Mouse (Mus musculus): ENCODE measurements at regions not wholly inside any gene's neighbourhood (a gene's known extent, or its start where the extent isn't known, plus 50 kb on each side); places are given as distances from the start of the nearest gene placed in this dataset.
A peak's percentile ranks its signal among the peaks of the same experiment; 100 is the strongest.

DNA sequence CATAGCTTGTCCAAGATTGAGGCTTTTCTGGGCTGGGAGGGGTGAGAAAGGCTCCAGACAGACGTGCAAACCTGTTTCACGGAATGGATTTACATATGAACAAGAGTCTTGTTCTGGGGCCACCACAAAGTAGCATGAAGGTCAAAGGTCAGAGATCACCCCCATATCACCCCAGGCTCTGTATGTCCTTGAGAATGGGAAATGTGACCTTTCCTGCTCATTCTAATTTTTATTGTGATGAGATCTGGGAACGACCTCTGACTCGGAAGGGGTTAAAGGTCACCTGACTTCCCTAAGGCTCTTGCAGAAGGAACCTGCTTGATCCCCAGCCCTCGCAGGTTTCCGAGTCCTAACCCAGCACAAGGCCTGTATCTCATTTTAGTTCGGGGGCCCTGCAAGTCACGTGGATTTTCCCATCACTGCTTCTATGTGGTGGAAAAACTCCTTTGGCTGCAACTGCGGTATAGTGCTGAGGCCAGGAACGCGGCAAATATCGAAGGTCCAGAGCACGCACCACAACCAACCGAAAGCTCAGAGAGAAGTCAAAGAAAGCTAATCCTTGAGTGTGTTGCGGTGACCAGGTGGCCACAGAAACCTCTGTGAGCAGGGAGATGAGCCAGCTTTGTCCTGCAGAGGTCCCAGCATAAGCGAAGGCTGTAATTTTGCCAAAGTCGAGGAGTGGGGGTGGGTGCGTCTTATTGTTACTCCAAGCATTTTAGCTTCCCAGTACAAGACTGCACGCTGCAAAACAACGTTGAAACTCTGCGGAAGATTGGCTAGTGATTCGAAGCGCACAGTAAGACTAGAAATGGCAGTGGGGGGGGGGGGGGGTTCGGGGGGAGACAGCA is 166.1 kb upstream of the Gm3448 start:
- WGBS, result 33% methylated on average over 24 of the region's 24 CpGs
- Histone ChIP-seq H3K27me3 (no peaks in the 10 kb centered on the region), H3K4me1 (peaks cover 20% of the 10 kb centered on the region), H3K36me3 (no peaks in the 10 kb centered on the region), H3K4me2 (replicated peaks) (peak overlapping the region; percentile 65), H3K9ac (0 out of 2 replicates have a peak overlapping the region, but pooled peaks have one; percentile 55), H3K27ac (peak overlapping the region; percentile 28; the same call in 1 of the 2 replicates), H3K9me3 (no peaks in the 10 kb centered on the region), H3K4me3 (peak overlapping the region; percentile 35)
- peak; percentile 64 for ATAC-seq (ENCODE audit: low FRiP score, low read depth)

DNA sequence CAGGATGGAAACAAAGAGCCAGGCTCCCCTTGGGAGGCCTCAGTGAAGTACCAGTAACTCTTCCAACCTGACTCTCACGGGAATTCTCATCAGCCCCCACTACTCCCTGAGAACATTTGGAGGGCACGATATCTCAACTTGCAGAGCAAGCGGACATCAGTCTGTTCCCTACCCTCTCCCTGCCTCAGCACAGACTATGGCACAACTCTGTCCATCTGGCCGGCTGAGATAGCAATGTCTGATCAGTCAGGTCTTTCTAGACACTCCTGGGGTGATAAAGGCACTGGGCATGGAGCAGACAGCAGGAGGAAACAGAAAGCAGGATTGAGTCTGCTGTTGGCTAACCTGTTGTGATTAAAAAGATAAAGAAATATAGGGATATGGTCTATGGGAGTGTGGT is 164.5 kb upstream of the Gm3448 start:
- no peak for ATAC-seq (ENCODE audit: low FRiP score, low read depth)
- 83% methylated on average over 4 of the region's 4 CpGs for WGBS
- H3K9ac ChIP-seq, result no peak overlapping the region

DNA sequence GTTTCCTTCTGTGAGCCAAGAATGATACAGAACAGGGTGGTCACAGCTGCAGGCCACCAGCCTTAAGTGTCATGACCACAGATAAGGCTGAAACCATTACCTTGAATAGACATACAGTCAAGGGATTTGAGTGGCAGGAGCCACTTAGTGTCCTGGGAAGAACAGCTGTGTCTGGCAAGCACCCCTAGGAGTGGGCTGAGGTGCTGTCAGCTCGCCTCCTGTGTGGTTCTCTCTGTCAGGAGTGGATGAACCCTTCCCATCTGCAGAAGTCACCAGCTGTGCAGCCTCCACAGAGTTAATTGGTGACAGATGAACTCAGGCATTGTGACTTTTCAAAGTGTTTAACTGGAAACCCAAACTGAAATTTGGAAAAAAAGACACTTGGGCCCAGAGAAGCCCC is 163.2 kb upstream of the Gm3448 start:
- no peak overlapping the region for H3K4me3 ChIP-seq
- H3K36me3 ChIP-seq, result no peaks in the 10 kb centered on the region
- peaks cover 25% of the 10 kb centered on the region for H3K4me1 ChIP-seq
- 32% methylated on average over 1 of the region's 1 CpGs for WGBS
- no peak for ATAC-seq (ENCODE audit: low FRiP score, low read depth)
- H3K27ac ChIP-seq, result no peak overlapping the region
- no peaks in the 10 kb centered on the region for H3K9me3 ChIP-seq
- H3K4me2 ChIP-seq (replicated peaks), result no peak overlapping the region
- H3K27me3 ChIP-seq, result no peaks in the 10 kb centered on the region
- no peak overlapping the region for H3K9ac ChIP-seq

More for the DNA sequence above, 164.5 kb upstream of the Gm3448 start:
- Histone ChIP-seq H3K27ac (no peak overlapping the region), H3K4me1 (peaks cover 25% of the 10 kb centered on the region), H3K27me3 (no peaks in the 10 kb centered on the region), H3K4me3 (no peak overlapping the region), H3K36me3 (no peaks in the 10 kb centered on the region), H3K4me2 (replicated peaks) (no peak overlapping the region), H3K9me3 (no peaks in the 10 kb centered on the region)

DNA sequence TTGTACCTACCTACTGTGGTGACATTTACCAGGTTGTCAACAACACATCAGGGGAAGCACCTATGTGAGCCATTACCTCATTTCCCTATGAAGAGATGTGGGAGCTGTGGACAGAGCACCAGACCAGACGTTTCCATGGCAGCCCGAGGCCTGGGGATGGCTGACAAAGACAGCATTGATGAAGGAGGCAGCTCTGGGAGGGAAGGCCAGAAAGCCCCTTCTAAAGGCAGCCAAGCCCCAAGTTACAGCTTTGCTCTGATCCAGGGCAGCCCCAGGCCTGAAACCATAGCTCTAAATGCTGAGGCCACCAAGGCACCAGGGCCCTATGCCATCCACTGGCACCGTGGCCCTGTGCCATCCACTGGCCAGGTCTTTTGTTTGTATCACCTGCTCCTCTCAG is 157.9 kb upstream of the Gm3448 start:
- WGBS, result 59% methylated on average over 3 of the region's 3 CpGs
- H3K36me3 ChIP-seq, result no peaks in the 10 kb centered on the region
- H3K27me3 ChIP-seq, result no peaks in the 10 kb centered on the region
- no peak overlapping the region for H3K4me3 ChIP-seq
- no peak overlapping the region for H3K4me2 ChIP-seq (replicated peaks)
- no peak overlapping the region for H3K27ac ChIP-seq
- H3K9me3 ChIP-seq, result no peaks in the 10 kb centered on the region
- ATAC-seq (ENCODE audit: low FRiP score, low read depth), result peak; percentile 42
- H3K4me1 ChIP-seq, result peaks cover 20% of the 10 kb centered on the region
- no peak overlapping the region for H3K9ac ChIP-seq

DNA sequence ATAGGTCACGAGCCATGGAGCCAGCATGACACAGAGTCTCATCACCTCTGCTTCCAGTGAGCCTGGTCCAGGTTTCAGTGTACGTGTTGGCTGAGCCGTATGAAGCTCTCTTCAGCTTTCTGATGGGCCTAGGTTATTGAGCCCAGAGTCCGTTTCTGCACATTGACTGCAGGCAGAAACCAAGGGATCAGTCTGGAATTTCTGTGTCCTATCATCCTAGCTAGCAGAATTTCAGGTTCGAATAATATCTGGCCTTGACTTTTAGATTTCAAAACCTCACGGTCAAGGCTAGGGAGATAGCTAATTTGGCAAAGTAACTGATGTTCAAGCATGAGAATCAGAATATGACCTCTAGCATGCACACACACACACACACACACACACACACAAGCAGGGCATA is 156.0 kb upstream of the Gm3448 start:
- Histone ChIP-seq H3K4me3 (no peak overlapping the region), H3K4me1 (peaks cover 30% of the 10 kb centered on the region), H3K4me2 (replicated peaks) (no peak overlapping the region), H3K36me3 (no peaks in the 10 kb centered on the region), H3K9me3 (no peaks in the 10 kb centered on the region), H3K27me3 (no peaks in the 10 kb centered on the region), H3K9ac (no peak overlapping the region), H3K27ac (no peak overlapping the region)
- WGBS, result 93% methylated on average over 6 of the region's 6 CpGs
- no peak for ATAC-seq (ENCODE audit: low FRiP score, low read depth)

DNA sequence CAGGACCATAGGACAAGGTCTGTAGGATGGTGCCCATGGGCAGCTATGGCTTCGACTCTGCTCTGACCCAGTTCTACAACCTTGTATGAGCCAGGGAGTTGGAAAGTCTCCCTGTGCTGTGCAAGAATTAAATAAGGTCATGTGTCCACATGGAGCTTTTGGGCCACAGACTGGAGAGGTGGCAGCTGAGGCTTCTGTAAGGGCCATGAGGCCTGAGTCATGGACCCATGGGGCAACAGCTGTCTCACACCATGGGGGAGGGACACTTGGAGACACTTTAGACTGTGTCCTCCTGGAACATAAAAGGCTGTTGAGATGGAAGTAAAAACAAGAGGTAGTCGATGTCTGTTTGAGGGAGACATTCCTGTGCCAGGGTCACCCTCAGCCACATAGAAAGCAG is 154.5 kb upstream of the Gm3448 start:
- 78% methylated on average over 2 of the region's 2 CpGs for WGBS
- Histone ChIP-seq H3K9ac (no peak overlapping the region), H3K9me3 (no peaks in the 10 kb centered on the region), H3K4me2 (replicated peaks) (no peak overlapping the region), H3K4me3 (no peak overlapping the region), H3K4me1 (peaks cover 25% of the 10 kb centered on the region), H3K27ac (no peak overlapping the region), H3K36me3 (no peaks in the 10 kb centered on the region), H3K27me3 (no peaks in the 10 kb centered on the region)
- no peak for ATAC-seq (ENCODE audit: low FRiP score, low read depth)

DNA sequence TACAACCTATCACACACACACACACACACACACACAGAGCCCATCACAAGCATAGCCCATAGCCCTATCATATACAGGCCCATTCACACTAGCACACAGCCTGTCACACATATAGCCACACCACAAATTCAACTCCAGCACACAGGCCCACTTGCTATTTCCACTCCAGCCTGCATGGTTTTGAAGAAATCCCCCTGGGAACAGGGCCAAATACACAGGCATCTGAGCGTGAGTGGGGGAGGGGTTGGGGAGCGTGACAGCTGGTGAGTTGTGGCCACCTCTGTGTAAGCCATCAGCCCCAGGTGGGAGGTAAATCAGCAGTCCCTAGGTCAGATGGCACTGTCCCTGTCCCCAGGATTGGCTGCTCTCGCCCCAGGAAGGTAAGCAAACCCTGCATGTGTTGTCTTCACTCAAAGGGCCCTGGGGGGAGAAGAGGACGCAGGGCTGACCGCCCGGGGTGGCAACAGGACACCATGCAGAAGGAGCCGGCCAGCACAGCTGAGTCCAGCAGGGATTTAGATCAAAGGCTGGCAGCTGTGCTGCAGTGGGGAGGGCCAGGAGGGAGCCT is 153.6 kb upstream of the Gm3448 start:
- peak overlapping the region; percentile 45; the same call in 1 of the 2 replicates for H3K9ac ChIP-seq
- no peaks in the 10 kb centered on the region for H3K9me3 ChIP-seq
- ATAC-seq (ENCODE audit: low FRiP score, low read depth), result peak; percentile 85
- WGBS, result 5% methylated on average over 7 of the region's 7 CpGs
- H3K4me1 ChIP-seq, result peaks cover 25% of the 10 kb centered on the region
- no peaks in the 10 kb centered on the region for H3K27me3 ChIP-seq
- no peak overlapping the region; the same call in 1 of the 2 replicates for H3K27ac ChIP-seq
- H3K4me3 ChIP-seq, result no peak overlapping the region
- H3K4me2 ChIP-seq (replicated peaks), result peak overlapping the region; percentile 16; the same call in 1 of the 2 replicates
- H3K36me3 ChIP-seq, result no peaks in the 10 kb centered on the region

DNA sequence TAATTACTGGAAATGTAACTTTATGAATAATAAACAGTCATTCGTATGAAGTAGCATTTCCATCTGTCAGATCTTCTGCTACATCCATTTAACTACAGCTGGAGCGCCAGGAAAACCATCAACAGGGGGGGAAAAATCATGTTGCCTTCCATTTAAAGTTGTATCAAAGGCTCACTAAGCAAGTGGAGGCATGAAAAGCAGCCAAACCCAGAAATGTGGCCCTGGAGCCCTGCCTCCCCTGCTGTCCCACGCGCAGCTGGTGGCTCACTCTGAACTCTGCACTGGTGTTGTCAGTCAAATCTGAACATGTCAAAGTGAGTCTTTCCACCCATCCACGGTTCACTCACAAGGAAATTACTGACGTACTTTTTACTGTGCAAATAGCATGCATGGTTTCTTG is 152.5 kb upstream of the Gm3448 start:
- Histone ChIP-seq H3K36me3 (no peaks in the 10 kb centered on the region), H3K4me2 (replicated peaks) (no peak overlapping the region), H3K4me1 (peaks cover 22% of the 10 kb centered on the region), H3K27me3 (no peaks in the 10 kb centered on the region), H3K27ac (no peak overlapping the region), H3K9me3 (no peaks in the 10 kb centered on the region), H3K4me3 (no peak overlapping the region), H3K9ac (no peak overlapping the region)
- no peak for ATAC-seq (ENCODE audit: low FRiP score, low read depth)
- 69% methylated on average over 6 of the region's 6 CpGs for WGBS

DNA sequence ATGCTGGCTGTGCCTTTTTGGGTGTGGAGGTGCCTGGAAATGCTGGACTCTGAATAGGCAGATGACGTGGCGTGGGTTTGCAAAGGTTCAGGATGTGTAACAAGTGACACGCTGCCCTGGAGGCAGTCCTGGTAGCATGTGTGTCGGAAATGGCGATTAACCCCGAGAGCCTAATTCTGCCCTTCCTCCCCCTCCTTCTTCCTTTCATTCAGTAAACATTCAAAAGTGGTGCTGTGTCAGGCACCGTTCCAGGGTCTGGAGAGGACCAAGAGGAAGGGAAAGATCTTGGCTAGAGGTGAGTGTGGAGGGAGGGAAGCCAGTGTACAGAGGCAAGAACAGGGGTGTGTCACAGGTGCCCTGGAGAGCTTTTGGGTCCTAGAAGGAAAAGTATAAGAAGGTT is 151.5 kb upstream of the Gm3448 start:
- no peak overlapping the region for H3K9ac ChIP-seq
- no peaks in the 10 kb centered on the region for H3K9me3 ChIP-seq
- 48% methylated on average over 7 of the region's 7 CpGs for WGBS
- H3K27me3 ChIP-seq, result no peaks in the 10 kb centered on the region
- H3K4me1 ChIP-seq, result peaks cover 22% of the 10 kb centered on the region
- no peak overlapping the region for H3K4me3 ChIP-seq
- H3K27ac ChIP-seq, result no peak overlapping the region
- no peak overlapping the region for H3K4me2 ChIP-seq (replicated peaks)
- no peaks in the 10 kb centered on the region for H3K36me3 ChIP-seq
- no peak for ATAC-seq (ENCODE audit: low FRiP score, low read depth)

DNA sequence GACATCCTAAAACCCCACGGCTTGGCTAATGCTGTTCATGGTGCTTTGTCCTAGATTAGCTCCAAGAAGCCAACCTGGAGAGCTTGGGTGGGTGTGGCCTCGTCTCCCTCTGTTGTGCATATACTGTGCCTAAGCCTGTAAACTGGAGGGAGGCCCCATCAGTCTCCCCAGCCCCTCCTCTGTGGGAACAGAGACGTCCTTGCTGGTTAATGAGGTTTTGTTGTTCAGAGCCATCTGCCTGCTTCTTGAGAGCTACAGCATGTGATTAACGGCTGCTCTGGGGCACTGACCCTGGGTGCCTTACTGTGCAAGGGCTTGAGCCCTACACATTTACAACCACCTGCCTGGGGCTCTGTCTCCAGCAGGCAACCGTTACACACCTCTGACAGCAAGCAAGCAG is 143.9 kb upstream of the Gm3448 start:
- WGBS, result 6% methylated on average over 5 of the region's 5 CpGs
- Histone ChIP-seq H3K9ac (no peak overlapping the region), H3K4me2 (replicated peaks) (no peak overlapping the region), H3K27me3 (no peaks in the 10 kb centered on the region), H3K27ac (no peak overlapping the region), H3K4me3 (no peak overlapping the region), H3K4me1 (peaks cover 4% of the 10 kb centered on the region; the same call in 1 of the 2 replicates), H3K9me3 (no peaks in the 10 kb centered on the region), H3K36me3 (no peaks in the 10 kb centered on the region)
- no peak for ATAC-seq (ENCODE audit: low FRiP score, low read depth)

DNA sequence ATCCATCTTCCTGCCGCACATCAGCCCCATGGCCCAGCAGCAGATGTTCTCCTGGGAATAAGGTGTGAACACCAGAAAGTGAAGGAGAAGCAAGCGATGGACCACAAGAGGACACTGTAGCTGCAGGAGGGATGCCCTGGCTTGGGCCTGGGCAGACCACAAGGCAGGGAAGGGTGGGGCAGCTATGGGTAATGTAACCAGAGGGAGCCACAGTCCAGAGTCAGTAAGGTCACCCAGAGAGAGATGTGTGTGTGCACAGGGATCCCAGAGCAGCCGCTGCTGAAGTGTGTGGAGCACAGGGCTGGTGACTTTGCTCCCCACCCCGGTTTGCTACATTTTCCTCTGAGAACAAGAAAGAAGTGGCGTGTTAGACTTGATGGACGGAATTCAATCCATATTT is 142.5 kb upstream of the Gm3448 start:
- no peak overlapping the region for H3K9ac ChIP-seq
- H3K27me3 ChIP-seq, result no peaks in the 10 kb centered on the region
- no peak overlapping the region for H3K4me3 ChIP-seq
- no peaks in the 10 kb centered on the region for H3K9me3 ChIP-seq
- 75% methylated on average over 6 of the region's 6 CpGs for WGBS
- H3K4me1 ChIP-seq, result peaks cover 4% of the 10 kb centered on the region; the same call in 1 of the 2 replicates
- no peaks in the 10 kb centered on the region for H3K36me3 ChIP-seq
- H3K4me2 ChIP-seq (replicated peaks), result no peak overlapping the region
- ATAC-seq (ENCODE audit: low FRiP score, low read depth), result no peak
- H3K27ac ChIP-seq, result no peak overlapping the region

DNA sequence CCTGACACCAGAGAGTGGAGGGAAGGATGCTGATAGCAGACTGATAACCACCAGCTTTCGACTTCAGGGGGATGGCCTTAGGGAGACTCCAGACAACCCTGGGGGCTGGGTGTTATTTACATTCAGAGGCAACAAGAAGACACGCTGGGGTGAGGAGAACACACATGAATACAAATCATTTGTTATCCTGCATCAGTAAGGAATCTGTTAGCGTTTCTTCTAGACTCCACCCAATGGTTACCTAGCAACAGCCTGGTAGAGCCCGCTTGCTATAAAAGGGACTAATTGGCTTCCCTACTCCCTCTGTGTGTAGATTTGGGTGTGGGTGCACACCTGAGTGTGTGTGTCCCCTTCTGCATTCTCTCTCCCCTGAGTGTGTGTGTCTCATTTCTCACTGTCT is 140.8 kb upstream of the Gm3448 start:
- 31% methylated on average over 4 of the region's 4 CpGs for WGBS

More for the DNA sequence above, 140.8 kb upstream of the Gm3448 start:
- ATAC-seq (ENCODE audit: low FRiP score, low read depth), result no peak
- no peaks in the 10 kb centered on the region for H3K9me3 ChIP-seq
- no peak overlapping the region for H3K4me2 ChIP-seq (replicated peaks)
- H3K4me1 ChIP-seq, result peaks cover 4% of the 10 kb centered on the region; the same call in 1 of the 2 replicates
- no peak overlapping the region for H3K4me3 ChIP-seq
- no peaks in the 10 kb centered on the region for H3K27me3 ChIP-seq
- H3K27ac ChIP-seq, result no peak overlapping the region
- H3K36me3 ChIP-seq, result no peaks in the 10 kb centered on the region
- H3K9ac ChIP-seq, result no peak overlapping the region

Measured in limb, embryonic 13.5 days (tissue).